Mouse (Mus musculus) CD8-positive naive resting alpha-beta T cell, adult 2 months (primary cell): ENCODE results near the gene Nutm1.

Experiments used
- DNase-seq, 2 experiments: peaks; one replicate each; pipeline ENCODE4 v3.0.0; 2022; ENCODE audit warnings: low read depth in 2 of 2, low spot score in 2 of 2

The Nutm1 gene

GRCm38 (mm10) chr2:112261748-112262653, 2.9 kb upstream of the Nutm1 start, which contains the start of gene Nop10:
Gene Nop10, plus strand, starts transcription at chr2:112261926.
- peak; percentile 71 to 76 for DNase-seq

- DNase-seq, result no peak
These were observed 4.2 kb downstream of the Nutm1 start for GRCm38 (mm10) chr2:112254675-112255515.

GRCm38 (mm10) chr2:112249780-112250453, 9.2 kb downstream of the Nutm1 start:
- no peak for DNase-seq

- DNase-seq, result no peak
These were observed 11.8 kb downstream of the Nutm1 start for GRCm38 (mm10) chr2:112247323-112247722.

- no peak for DNase-seq
These were observed 12.9 kb downstream of the Nutm1 start for GRCm38 (mm10) chr2:112246193-112246592.

GRCm38 (mm10) chr2:112245307-112245706, 13.8 kb downstream of the Nutm1 start:
- no peak for DNase-seq

- no peak for DNase-seq
These were observed 17.3 kb downstream of the Nutm1 start for GRCm38 (mm10) chr2:112241787-112242186.

GRCm38 (mm10) chr2:112239935-112240721, 19.0 kb downstream of the Nutm1 start:
- DNase-seq, result peak in 1 of 2 experiments; percentile 31

- DNase-seq, result peak; percentile 79 to 85
These were observed 19.7 kb downstream of the Nutm1 start, which contains the start of gene Lpcat4 for GRCm38 (mm10) chr2:112239212-112239934. Gene Lpcat4, plus strand, starts transcription at chr2:112239468.

GRCm38 (mm10) chr2:112238006-112238405, 21.1 kb downstream of the Nutm1 start:
- no peak for DNase-seq

GRCm38 (mm10) chr2:112236620-112237019, 22.5 kb downstream of the Nutm1 start:
- no peak for DNase-seq

- no peak for DNase-seq
These were observed 26.5 kb downstream of the Nutm1 start for GRCm38 (mm10) chr2:112232623-112233022.

GRCm38 (mm10) chr2:112224356-112224755, 34.7 kb downstream of the Nutm1 start:
- no peak for DNase-seq

- no peak for DNase-seq
These were observed 36.5 kb downstream of the Nutm1 start for GRCm38 (mm10) chr2:112222607-112223006.

GRCm38 (mm10) chr2:112220880-112221279, 38.2 kb downstream of the Nutm1 start:
- DNase-seq, result no peak

GRCm38 (mm10) chr2:112217614-112218013, 41.5 kb downstream of the Nutm1 start:
- no peak for DNase-seq

- peak; percentile 2 to 30 for DNase-seq
These were observed 43.1 kb downstream of the Nutm1 start for GRCm38 (mm10) chr2:112215977-112216376.

GRCm38 (mm10) chr2:112210699-112211098, 48.4 kb downstream of the Nutm1 start:
- DNase-seq, result no peak

- no peak for DNase-seq
These were observed 48.9 kb downstream of the Nutm1 start for GRCm38 (mm10) chr2:112210142-112210541.

GRCm38 (mm10) chr2:112203056-112203455, 56.0 kb downstream of the Nutm1 start:
- DNase-seq, result no peak
